Mouse (Mus musculus) embryonic fibroblast, embryonic 13.5 days (primary cell): ENCODE data around the gene Kif1c.
A peak's percentile ranks its signal among the peaks of the same experiment; 100 is the strongest.

Experiments used
- CTCF ChIP-seq: IDR thresholded peaks from 2 replicates; pipeline ENCODE4 v1.5.1; 2011; ENCODE audit warnings: mild to moderate bottlenecking, control low read depth, low read length, moderate library complexity, borderline replicate concordance; ENCODE audit not compliant: insufficient read depth
- POLR2A ChIP-seq: IDR thresholded peaks from 2 replicates; pipeline ENCODE4 v1.6.1; 2011; ENCODE audit warnings: low read depth, mild to moderate bottlenecking, control low read depth, low read length, moderate library complexity

GRCm38 (mm10) chr11:70700613-70701012 is 265 bp downstream of the Kif1c start:
- TF ChIP-seq CTCF (no peak), POLR2A (peak; percentile 34)
